Mouse (Mus musculus) telencephalon, adult 2 months (tissue): ENCODE data around the gene Smad3.

Experiments
- DNase-seq: peaks from one replicate; pipeline ENCODE4 v3.0.0-alpha.2; 2011; ENCODE audit warnings: low read depth, low spot score

The Smad3 gene

DNA sequence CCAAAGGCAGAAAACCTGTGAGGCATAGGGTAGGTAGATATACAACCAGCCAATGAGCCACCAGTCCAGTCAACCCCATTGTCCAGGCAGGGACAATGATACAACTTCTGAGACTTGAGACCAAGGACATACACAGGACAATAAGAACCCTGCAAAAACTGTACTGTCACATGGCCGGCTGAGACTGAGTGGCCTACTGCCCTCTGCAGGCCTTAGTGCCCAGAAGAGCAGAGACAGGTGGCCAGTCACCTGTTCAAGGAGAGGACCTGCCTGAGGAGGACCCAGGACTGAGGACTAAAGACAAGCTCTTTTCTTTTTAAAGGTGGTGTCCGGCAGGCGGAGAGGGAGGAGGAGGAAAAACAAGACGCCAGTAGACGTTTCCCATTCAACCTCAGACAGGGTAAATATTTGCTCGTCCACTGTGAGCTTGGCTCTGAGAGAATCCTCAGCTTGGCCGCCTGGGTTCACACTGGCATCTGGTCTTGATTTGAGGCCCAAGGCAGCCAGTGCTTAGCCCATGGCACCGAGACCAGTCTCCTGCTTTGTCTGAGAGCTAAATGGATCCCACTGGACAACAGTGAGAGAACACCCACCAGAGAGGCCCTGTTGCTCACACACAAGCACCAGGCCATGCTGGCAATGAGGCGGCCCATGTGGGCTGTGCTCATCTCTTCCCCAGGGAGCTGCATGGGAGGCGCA is 56.4 kb downstream of the Smad3 start:
- no peak for DNase-seq

DNA sequence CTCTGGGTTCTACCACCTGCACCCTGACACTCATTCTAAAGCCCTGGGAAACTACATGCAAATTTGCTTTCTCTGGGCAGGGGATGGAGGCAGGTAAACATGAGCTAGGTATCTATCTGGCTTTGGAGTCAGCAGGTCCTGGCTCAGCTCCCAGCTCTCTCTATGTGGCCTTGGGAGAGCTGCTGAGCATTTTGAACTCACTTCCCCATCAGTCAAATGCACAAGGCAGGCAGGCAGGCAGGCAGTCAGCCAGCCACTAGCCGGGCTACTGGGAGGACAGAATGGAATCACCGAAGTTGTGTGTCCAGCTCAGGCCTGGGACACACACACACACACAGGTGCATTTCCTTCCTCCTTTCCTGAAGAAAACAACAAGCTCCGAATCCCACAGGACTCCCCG is 58.6 kb downstream of the Smad3 start:
- no peak for DNase-seq

DNA sequence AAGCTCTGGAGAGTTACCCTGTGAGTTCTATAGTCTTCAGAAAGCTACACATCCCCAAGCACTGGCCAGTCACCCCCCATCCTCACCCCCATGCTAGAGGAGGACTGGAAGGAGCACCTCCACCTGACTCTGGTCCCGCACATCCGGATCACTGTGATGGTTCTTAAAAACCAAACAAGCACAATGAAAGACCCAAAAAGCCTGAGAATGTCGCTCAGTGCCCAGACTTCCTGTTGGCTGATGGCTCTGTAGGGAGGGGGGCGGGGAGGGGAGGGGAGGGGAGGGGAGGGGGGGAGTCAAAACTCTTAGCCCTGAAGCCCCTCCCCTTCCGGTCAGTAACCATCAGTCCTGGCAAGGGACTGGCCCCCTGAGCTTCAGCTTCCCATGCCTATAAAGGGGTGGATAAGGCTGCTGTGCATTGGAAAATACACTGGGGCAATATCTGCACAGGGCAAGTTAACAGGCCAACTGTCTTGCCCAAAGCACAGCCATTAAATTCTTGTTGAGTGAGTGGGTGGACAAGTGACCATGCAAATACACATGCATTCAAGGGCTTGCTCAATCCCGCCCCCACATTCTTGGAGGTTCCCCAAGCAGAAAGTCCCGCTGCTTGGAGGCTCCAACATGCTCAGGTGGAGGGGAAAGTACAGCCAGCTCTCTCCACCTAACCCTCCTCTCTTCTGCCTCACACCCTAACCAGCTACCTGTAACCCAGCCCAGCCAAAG is 59.3 kb downstream of the Smad3 start:
- no peak for DNase-seq

DNA sequence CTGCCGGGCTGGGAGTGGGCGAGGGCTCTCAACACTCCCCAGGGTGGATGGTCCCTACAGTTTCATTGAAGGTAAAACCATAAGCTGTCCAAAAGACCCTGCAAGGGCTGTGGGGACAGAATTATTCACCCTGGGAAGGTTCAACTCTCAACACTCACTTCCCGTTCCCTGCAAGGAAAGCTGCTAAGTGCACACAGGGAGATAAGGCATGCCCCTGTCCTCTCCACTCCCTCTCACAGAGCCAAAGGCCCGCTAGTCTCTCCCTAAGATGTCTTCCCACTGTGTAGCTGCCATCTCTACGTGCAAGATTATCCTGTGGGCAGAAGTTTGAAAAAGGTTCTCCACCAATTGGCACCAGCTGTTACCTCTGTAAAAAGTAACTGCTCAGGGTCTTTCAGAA is 60.2 kb downstream of the Smad3 start:
- no peak for DNase-seq

DNA sequence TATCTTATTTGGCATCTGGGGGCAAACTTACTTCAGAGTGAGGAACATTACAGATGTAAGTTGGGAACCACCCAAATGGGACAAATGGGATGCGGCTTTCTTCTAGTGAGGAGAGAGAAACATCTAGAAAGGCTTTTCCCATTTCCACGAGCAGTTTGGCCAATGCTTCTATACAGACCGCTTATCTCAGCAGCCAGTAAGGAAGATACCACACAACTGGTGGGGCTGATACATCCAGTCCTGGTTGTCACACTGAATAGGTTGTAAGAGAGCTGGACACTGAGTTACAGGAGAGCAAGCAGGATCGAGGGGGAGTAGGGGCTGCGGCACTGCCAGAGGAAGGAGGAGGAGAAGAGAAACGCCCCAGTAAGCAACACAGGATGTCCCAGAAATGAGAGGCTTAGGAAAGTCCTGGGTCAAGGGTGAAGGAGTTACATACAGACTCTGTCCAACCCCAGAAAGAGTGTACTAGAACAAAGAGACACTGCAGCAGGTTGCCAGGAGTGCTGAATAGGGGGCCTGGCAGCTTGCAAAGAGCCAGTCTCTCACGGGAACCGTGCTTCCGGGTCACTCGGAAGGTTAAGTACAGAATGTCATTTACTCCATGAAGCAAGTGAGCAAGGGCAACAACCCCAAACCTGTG is 61.2 kb downstream of the Smad3 start:
- DNase-seq = no peak

DNA sequence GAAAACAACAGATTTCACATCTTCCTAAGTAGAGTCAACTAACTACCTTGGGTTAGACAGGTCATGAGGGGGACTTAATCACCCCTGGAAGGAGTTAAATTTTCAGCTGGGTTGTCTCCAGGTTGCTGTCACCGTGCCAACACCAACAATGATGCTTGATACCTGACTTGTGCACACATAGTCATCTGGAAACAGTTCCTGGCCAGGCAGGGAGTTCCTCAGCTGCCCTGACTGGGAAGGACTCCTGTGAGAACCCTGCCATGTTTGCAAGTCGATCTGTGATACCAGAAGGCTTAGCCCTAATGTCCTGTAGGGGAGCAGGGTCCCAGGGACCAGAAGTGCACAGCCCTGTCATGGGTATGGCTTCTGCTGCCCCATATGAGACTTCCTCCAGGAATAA is 65.8 kb downstream of the Smad3 start:
- DNase-seq = no peak

DNA sequence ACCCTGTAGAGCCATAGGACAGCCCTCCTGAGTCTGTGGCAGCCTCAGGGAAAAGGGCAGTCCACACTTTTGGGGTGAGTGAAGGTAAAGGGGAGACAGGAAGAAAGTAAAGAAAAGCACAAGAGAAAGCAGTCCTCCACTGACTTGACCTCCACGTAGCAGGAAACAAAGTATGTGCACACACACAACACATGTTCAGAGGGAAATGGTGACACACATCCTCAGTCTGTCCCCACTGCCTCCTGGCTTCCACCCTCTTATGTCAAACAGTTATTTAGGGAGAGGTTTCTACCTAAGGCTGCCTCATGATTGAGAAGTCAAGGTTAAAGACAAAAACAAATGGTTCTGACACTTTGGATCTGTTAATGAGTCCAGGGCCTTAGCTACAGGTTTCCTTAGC is 67.3 kb downstream of the Smad3 start:
- no peak for DNase-seq

DNA sequence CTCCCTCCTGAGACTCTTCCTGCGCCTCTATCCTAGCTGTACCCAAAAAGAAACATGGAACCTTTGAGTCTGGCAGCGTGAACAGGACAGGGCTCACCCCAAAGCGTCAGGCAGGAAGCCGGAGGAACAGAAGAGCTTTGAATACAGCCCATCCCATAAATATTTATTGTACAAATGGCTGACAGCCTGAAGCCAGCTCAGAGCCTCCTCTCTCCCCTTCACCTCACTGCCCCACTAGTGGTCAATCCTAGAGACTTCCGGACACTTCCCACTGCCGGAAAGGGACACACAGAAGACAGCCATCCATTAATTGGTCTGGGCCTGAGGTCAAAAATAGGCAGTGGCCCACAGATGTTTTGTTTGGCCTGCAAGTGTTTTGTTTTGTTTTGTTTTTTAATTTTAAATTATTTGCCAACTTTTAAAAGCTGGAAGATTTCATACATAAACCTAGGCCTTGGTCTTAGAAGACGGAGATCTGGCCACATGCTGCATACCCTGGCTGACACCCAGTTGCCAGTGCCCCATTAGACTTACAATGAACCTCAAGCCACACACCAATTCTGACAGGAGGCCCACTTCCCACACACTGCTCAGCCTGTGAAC is 70.3 kb downstream of the Smad3 start:
- DNase-seq = no peak

DNA sequence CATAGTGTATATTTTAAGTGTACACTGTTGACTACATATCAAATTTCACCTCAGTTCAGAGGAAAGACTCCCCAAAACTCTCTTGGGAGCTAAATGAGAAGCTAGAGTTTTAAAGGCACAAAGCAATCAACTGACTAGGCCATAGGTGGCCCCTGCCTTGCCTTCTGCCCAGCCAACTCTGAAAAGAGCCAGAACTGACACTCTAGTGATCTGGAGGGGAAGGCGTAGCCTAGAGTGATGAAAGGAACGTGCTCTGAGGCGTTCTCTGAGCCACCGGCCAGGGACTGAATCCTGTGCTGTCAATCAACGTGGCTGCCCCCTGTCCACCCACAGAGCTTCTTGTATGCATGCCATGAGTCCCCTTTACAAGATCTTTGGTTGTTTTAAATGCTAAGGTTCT is 72.4 kb downstream of the Smad3 start:
- no peak for DNase-seq

DNA sequence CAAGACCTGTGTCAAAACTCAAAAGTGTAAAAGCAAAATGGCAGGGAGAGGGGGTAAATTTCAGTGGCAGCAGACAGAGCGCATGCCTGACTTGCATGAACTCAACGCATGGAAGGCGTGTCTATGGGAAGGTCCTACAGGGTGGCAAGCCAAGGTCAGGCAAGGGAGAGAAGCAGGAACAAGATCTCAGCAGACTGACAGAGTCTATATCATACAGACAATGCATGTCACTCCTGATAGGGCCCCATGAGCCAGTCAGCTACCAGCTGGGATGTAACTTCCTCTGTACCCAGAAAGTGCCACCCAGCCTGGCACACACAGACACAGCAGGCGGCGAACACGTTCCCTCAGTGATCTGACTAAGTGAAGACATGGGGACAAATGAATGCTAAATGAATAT is 73.5 kb downstream of the Smad3 start:
- DNase-seq = no peak

DNA sequence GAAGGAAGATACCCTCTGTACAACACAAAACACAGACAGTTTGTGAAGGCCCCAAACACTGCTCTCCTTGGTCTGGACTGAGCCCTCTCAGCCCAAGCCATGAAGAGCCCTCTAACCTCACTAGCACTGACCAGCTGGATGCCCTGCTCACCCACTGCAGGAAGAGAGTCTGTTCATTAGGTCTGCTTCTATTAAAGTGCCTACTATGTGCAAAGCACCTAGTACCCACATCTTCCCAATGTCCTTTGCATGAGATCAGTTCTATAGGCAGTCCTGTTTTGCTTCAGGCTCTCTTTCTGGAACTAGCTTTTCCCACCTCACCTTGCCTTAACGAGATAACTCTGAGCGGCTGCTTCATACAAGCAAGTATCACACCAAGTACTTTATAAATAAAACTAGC is 74.9 kb downstream of the Smad3 start:
- DNase-seq = no peak

DNA sequence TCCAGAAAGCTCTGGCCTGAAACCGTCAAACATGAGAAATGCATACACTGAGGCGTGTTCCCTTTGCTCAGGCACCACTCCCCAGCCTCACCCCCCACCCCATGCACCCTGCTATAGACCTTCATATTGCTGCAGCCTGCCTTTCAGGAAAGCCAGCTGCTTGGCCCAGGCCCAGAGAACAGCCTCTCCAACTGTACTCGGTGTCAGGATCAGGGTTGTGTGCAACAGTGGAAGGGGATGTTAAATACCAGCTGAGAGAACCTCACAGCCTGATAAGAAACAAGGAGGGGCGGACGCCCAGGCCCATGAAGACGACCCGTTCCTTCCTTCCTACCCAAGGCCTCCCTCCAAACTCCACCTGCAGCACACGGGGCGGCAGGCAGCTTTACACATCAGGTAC is 75.5 kb downstream of the Smad3 start:
- DNase-seq = no peak

DNA sequence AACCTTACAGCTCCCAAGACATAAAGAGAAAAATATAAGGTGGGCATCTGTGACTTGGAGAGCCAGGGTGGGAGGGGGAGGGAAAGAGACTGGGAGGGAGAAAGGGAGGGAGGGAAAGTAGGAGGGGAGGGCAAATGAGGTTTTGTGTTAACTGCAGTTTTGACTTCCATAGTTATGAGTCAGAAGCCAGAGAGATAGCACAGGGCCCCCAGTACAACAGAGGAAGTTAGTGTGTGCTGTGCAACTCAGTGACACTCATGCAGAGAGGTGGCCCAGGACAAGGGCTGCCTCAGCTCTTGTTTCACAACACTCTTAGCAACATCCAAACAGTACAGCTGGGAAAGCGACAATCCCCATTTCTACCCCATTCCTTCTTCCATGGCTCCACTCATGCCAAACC is 79.7 kb downstream of the Smad3 start:
- DNase-seq = no peak

DNA sequence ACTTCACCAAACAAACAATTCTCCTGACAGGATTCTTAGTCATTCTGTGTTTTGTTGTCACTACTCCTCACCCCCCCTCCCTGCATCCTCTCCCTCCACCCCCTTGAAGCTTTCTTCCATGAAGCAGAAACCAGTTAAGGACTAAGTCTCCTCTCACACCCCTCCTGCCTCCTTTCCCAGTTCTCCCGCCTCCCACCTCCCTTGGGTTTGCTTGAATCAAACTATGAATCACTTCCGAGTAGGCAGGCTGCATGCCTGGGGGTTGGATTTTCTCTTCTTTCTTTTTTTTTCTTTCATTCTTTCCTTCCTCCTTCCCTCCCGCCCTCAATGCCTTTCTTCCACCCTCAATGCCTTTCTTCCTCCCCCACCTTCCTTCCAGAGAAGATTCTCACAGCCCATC is 80.2 kb downstream of the Smad3 start:
- DNase-seq = peak; percentile 84

DNA sequence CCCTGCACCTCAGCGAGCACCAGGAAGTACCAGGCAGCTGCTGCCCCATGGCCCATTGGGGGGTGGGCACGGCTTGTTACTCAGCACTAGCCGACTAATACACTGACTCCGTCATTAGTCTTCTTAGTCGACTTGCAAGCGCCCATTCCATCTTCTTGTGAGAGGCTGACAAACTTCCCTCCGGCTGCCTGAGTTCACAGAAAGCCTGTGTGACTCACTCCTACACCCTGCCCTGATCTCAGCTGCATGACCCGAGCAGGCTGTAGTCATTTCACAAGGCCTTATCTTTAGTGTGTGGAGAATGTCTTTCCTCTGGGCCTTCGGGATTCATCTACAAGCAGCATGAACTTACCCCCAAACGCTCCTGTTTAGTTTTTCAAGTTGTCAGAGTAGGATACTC is 83.2 kb downstream of the Smad3 start:
- DNase-seq = no peak

DNA sequence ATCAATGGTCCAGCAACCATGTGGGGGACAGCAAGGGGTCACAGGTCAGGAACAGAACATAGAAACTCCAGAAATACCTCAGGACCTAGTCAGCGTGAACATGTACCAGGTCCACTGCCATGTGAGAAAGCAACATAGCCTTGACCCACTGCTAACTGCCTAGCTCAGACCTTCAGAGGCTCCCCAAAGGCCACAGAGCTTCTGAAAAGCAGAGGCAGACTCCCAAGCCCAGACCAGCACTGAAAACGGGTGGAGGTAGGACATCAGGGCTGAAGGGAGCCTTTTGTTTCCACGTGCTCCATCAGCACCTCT is 84.3 kb downstream of the Smad3 start:
- no peak for DNase-seq

DNA sequence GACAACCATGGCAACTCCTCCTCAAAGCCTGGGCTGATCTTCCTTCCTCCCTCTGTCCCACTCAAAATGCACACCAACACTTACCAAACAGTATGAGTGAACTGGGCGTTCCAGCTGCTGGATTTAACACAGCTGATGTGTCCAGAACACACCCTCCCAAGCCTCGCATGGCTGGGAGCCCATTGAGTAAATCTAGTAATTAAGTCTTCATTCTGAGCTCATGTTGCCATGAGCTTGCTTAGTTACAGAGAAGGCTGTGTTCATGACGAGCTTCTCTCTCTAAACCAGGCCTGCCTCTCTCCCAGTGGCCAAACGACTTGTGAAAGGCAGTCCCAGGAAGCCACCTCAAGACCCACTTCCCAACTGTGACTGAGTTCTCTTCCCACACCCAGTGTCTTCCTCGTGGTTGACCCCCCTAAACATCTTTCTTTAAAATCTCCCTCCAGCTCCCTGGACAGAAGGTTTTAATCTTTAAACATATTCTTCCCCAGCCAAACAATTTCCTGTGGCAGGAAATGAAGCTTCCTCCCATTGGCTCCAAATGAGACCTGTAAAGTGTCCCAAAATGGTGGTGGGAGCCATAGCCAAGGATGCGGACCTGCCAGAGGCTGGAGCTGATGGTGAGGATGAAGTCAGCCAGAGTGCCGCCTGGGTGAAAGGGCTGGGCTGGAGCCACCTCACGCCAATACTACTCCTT is 84.8 kb downstream of the Smad3 start:
- DNase-seq = no peak

DNA sequence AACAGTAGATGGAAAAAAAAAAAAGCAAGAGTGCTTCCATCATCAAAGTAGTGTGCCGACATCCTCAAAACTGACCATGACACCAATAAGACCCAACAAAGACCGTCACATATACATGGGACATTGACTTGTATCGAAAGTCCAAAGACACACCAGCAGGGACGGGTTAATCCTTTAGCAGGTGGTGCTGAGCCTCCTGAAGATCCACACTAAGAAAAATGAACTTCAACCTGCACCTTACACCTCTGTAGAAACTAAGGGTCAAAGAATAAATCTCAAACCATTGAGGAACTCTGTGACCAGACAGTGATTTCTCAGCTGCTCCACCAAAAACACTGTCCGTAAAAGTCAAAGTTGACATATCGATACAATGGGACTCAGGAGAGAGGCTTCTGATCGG is 88.0 kb downstream of the Smad3 start:
- DNase-seq = no peak

DNA sequence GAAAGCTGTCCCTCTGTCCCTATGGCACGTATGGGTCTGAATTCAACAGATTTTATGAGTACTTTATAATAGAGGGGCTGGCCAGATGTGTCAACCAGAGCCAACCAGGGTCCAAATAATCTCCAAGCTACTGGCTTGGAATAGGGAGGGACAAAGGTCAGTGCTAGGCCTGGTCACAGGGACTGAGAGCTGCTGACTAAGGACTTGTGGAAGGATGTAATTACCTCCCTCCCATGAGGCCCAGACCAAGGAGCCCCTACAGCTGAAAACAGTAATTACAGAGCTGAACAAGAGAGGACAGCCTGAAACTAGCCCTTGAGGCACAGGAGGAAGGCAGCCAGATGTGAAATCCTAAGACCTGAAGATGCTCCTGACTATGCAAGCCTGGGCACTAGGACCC is 89.2 kb downstream of the Smad3 start:
- DNase-seq = no peak

DNA sequence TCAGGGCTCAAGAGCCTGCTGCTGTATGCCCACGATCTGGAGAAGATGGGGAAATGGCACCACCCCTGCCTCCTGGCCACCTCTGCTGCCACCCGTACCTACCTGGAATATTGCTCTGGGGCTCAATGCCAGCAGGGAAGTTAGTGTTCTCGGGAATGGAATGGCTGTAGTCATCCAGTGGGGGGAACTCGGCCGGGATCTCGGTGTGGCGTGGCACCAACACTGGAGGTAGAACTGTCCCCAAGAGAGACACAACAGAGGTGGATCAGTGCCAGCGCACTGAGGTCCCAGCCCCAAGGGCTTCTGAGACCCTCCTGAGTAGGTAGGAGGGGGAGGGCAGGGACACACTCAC is 90.4 kb downstream of the Smad3 start:
- DNase-seq = no peak

DNA sequence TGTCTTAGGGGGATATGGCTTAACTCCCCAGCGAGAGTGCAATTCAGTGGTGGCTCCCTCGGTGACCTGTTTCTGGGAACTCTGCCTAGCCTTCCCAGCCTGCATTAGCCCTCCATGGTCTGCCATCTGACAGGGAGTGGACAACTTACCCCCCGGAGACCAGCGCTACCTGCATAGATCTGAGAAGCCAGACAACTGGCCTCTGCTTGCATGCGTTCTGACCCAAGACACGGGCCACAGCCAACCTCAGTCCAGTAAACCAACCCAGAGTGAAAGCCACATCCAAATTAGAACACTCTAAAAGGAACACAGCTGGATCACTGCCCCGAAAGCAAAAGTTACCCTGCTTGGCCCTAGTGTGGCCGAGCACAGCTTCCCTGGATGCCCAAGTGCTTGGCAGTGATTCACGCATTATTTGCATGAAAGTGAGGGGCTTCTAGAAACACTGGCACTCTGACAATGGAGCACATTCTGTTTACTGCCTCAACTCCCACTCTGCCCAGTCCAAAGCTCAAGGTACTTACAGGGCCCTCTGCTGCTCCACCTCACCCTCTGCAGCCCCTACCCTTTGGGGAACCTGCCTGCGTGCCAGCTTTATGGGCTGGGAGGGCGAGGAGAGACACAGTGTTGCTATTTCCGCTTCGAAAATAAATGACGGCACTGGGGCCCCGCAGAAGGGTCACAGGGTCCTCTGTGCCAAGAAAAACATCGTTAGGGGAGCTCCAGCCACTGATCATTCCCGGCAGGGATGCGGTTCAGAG is 91.0 kb downstream of the Smad3 start:
- DNase-seq = no peak
